Mouse (Mus musculus) neutrophil, adult 5-6 weeks (primary cell): ENCODE results near the gene Gm44579. TPM values are rescaled to one million over a fixed set of nuclear protein-coding genes. Genes with fewer than 3 reads are reported as not detected.

Experiments
- ATAC-seq: fragments of 151-379, 151-347 bp; 2 replicates; pipeline ENCODE4 v1.8.0; 2017; ENCODE audit warnings: mild to moderate bottlenecking, moderate TSS enrichment; ENCODE audit not compliant: insufficient number of reproducible peaks, poor library complexity, low FRiP score, severe bottlenecking; ENCODE audit errors: extremely low read depth
- total RNA-seq: library from RNA; stranded (forward); fragments of 200-1000 nt; gene quantifications from 2 replicates; pipeline ENCODE4 v1.2.3, GENCODE M21; 2017

Gm44579 gene
- total RNA-seq, 1 experiment from 2014 or later = not detected

DNA sequence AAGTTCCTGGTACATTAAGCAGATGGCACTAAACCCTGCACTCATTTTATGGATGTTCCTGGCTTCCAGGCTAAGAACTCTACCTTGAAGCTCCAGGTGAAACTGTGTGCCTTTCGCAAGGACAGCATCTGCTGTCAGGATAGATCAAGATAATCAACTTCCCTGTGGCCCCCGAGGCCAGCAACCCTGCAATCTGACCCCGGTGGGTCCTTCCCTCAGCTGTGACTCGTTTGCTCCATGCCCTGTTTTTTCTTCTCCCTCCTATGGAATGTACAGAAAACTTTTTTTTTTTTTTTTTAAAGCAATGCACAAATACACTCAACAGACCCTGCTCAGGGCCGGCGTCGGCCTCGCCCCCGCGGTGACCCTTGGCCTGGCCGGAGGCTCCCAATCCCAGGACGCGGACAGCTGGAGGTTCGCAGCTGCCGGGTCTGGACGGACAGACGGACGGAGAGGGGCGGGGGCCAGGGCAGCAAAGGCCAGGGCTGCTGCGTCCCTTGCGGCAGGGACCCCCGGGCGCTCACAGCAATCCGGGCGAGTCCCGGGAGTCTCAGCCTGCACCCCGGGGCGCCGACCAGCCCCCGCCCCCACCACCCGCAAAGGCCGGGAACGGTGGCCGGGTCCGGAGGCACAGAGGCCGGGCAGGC, 75.8 kb downstream of the Gm44579 start:
- no peak for ATAC-seq

DNA sequence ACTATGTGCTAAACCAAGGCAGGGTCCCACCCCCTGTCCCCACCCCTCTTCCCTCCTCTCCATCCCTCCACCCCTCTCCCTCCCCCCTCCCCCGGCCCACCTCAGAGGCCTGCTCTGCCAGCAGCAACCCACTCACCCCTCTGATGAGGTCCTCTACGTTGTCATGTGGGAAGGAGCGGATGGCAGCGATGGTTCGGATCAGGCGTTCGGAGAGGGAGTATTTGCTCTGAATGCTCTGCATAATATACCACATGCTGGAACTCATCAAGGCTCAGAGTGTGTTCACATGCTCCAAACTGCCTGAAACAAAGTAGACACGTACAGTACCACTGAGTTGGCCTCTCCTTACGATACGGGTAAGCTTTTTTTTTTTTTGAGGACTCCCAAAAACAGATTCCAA, 78.3 kb downstream of the Gm44579 start:
- no peak for ATAC-seq

DNA sequence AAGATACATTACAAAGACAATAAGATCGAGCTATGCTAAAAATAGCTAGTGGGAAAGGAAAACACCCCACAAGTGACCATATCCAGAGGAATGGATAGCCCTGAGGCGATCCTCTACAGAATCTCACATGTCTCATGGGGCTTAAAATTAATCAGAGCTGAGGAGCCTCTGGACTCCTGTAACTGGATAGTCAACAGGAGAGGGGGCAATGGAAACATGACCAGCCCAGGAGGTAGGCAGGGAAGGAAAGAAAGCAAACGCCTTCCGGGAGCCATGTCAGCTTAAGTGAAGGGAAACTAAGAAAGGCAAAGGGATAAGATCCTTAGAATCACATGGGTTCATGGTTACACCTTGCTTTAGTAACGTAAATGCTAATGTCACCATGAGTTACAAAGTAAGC, 80.0 kb downstream of the Gm44579 start:
- no peak for ATAC-seq

DNA sequence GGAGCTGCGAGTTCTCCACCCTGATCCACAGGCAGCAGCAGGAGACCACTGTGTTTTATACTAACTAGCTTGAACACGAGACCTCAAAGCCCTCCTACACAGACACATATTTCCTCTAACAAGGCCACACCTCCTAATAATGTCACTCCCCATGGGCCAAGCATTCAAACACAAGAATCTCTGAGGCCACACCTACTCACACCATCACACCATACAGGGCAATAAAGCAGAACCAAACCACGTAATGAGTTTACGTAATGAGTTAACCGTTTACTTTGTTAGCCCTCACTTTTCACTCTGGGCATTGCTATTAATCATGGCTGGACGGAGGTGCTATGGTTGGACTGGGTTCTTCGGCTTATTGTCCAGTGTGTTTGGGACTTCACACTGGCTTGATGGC, 81.0 kb downstream of the Gm44579 start:
- ATAC-seq = no peak

DNA sequence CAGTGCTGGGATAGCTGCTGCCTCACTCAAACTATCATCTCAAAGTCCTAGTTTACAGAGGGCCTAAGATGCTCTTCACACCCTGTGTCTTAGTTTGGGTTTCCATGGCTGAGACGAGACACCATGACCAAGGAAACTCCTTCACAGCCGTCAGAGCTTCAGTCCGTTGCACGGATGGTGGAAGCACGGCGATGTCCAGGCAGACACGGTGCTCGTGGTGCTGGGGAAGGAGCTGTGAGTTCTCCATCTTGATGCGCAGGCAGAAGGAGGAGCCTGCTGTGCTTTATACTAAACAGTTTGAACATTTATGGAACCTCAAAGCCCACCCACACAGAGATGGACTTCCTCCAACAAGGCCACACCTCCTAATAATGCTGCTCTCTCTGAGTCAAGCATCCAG, 83.9 kb downstream of the Gm44579 start:
- no peak for ATAC-seq

Other genes starting within 250 kb of the Gm44579 start
- gene Col2a1, start 216.3 kb downstream of the Gm44579 start, total RNA-seq = not detected in 2 replicates
- gene Pfkm, start 128.4 kb downstream of the Gm44579 start, total RNA-seq = 2.2 and 2.6 TPM in 2 replicates
- gene Senp1, start 127.2 kb downstream of the Gm44579 start, total RNA-seq = 57.2 and 67.4 TPM in 2 replicates
- 18.9 and 21.8 TPM in 2 replicates for gene Asb8, start 55.4 kb downstream of the Gm44579 start, total RNA-seq
- not detected in 2 replicates for gene Ccdc184, start 53.8 kb downstream of the Gm44579 start, total RNA-seq
- not detected in 2 replicates for gene Olfr288, start 25.4 kb downstream of the Gm44579 start, total RNA-seq
- not detected in 2 replicates for gene Olfr287, start 79 bp upstream of the Gm44579 start, total RNA-seq
- not detected in 2 replicates for gene Olfr286, start 13.5 kb upstream of the Gm44579 start, total RNA-seq
- gene H1fnt, start 36.3 kb upstream of the Gm44579 start, total RNA-seq = not detected in 2 replicates
- gene Zfp641, start 75.2 kb upstream of the Gm44579 start, total RNA-seq = 0.12 TPM in 1 of 2 replicates, not detected in the other
- not detected in 2 replicates for gene Olfr285, start 96.4 kb upstream of the Gm44579 start, total RNA-seq
- gene Olfr284, start 120.0 kb upstream of the Gm44579 start, total RNA-seq = not detected in 2 replicates
- not detected in 2 replicates for gene Olfr283, start 160.0 kb upstream of the Gm44579 start, total RNA-seq
- gene Olfr282, start 210.2 kb upstream of the Gm44579 start, total RNA-seq = not detected in 2 replicates
- gene Olfr281, start 231.6 kb upstream of the Gm44579 start, total RNA-seq = 0.12 TPM in 1 of 2 replicates, not detected in the other
- gene OR5BS1P, start 248.9 kb upstream of the Gm44579 start, total RNA-seq = not detected in 2 replicates